ENCODE assay signal across 8 mouse cellular contexts in the genomic region with DNA sequence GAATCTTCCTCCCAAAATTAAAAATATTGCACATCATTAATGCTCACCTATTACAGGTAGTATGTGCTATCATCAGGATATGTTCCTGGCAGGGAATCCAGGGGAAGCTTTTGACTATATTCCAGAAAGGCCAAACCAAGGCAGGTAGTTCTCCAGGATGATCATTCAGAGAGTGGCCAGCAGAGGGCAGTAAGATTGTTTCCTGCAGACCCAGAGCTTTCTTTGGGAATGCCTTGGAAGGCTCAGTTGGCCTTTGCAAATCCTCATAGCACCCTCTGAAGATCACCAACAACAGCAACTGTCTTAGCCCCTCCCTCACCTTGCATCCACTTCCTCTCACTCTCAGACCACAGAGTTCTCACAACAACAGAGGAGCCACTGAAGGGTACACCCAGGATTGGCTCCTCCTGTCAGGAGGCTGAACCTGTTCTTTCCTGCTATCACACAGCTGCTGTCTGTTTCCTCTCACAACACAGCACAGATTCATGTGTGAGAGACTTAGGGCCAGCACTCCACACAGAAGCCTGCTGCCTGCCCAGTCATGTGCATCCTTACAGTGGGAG. TPM values are rescaled to one million over a fixed set of nuclear protein-coding genes. Genes with fewer than 3 reads are reported as not detected.
DNase-seq lines count a peak whose midpoint lies in the region; ATAC-seq and TF ChIP-seq lines count a peak whose summit lies in the region.

No protein-coding gene starts in this region.

- no peaks in the 10 kb centered on the region for H3K4me1 ChIP-seq in kidney, embryonic 16.5 days (ENCODE audit: insufficient read depth, low read length)

- TF ChIP-seq CTCF in Patski (IDR thresholded peaks at IDR 0.05) = peak; percentile 72

- no peaks in the 10 kb centered on the region for H3K36me3 ChIP-seq in kidney, embryonic 16.5 days (ENCODE audit: insufficient read depth, low read length)

- no peak overlapping the region for H3K27ac ChIP-seq in kidney, embryonic 16.5 days (ENCODE audit: low read length)

- H3K9me3 ChIP-seq in kidney, embryonic 16.5 days (ENCODE audit: low read length) = no peaks in the 10 kb centered on the region

- CTCF ChIA-PET in Patski (lab: Charles Lee) = interaction anchor here (0.7 to 1.7 kb wide), 5 partner anchors 28 to 292 kb away, joined by 3 to 5 read pairs (median 3); a partner anchor contains a TSS

- intact Hi-C loops in gastrocnemius, postnatal 36 days (cut with DNase I) = no loop called here

- in situ Hi-C loops in Patski (cut with MboI; ENCODE audit: low pct_unique_long_range_greater_than_20kb) = no loop called here

- H3K9ac ChIP-seq in kidney, embryonic 16.5 days (replicated peaks; ENCODE audit: low read length) = no peak overlapping the region

- POLR2A ChIA-PET in Patski (lab: Charles Lee) = interaction anchor here (0.6 kb wide), 1 partner anchor 60 kb away, joined by 4 read pairs; no protein-coding TSS in a partner anchor

- no peak for ATAC-seq in CD4-positive, CD25-positive, alpha-beta regulatory T cell, adult 4 months
- ATAC-seq in kidney, embryonic 16.5 days (ENCODE audit: low FRiP score, low TSS enrichment) = no peak
- ATAC-seq in Patski = no peak

- H3K27me3 ChIP-seq in kidney, embryonic 16.5 days (ENCODE audit: insufficient read depth, low read length) = no peaks in the 10 kb centered on the region
- no peaks in the 10 kb centered on the region for H3K27me3 ChIP-seq in Patski

- peak; percentile 23 for DNase-seq in CD4-positive, CD25-positive, alpha-beta regulatory T cell, adult 2 months (ENCODE audit: low read depth, low spot score)
- peak; percentile 17 to 23 for DNase-seq in kidney, postnatal 4 days
- no peak for DNase-seq in Patski (ENCODE audit: low read depth, low spot score)
- peak; percentile 12 for DNase-seq in lung, postnatal 14 days
- DNase-seq in spleen, postnatal 10 days (ENCODE audit: low spot score in 2 of 2) = no peak
- DNase-seq in gastrocnemius, postnatal 36 days = no peak

- H3K4me3 ChIP-seq in kidney, embryonic 16.5 days (ENCODE audit: low read length) = no peak overlapping the region

- H3K4me2 ChIP-seq in kidney, embryonic 16.5 days (replicated peaks; ENCODE audit: low read depth, low read length) = no peak overlapping the region

RNA-seq across cellular contexts. Expression of a gene that starts 23.0 kb away (rescaled TPM):
- polyA plus RNA-seq in CD4-positive, CD25-positive, alpha-beta regulatory T cell, adult 4 months (2017; shearing (Covaris generic)) = not detected
- not detected in 2 replicates for polyA plus RNA-seq in kidney, embryonic 16.5 days (2015; fragmentation: Nextera tagmentation; extraction: Ambion mirVana)
- polyA plus RNA-seq in Patski (2021) = not detected
- total RNA-seq in gastrocnemius, postnatal 36 days (2021) = not detected

Comparison
In these comparisons a context has a peak if more than half of its experiments do, and no peak if none do; other contexts are left out.
1. DNase-seq: peak in CD4-positive, CD25-positive, alpha-beta regulatory T cell, adult 2 months (single experiment), kidney, postnatal 4 days (2 of 2) and lung, postnatal 14 days (single experiment); none in Patski (single experiment), spleen, postnatal 10 days (0 of 2) and gastrocnemius, postnatal 36 days (0 of 2).